Mouse (Mus musculus) intestine, postnatal 0 days (tissue): ENCODE data around the gene Mpo. TPM values are rescaled to one million over a fixed set of nuclear protein-coding genes. Genes with fewer than 3 reads are reported as not detected.

ENCODE experiments used
- ATAC-seq: fragments of 200-750 bp; cut with Nextera tagmentation; 2 replicates; pipeline ENCODE4 v1.8.0; 2017; ENCODE audit warnings: mild to moderate bottlenecking, moderate TSS enrichment, moderate library complexity
- H3K27ac ChIP-seq: fragments of 300-500 bp; sonication (generic); 2 replicates; pipeline ENCODE4 v1.5.1; 2014; ENCODE audit warnings: mild to moderate bottlenecking, low read depth, low read length, moderate library complexity
- H3K27me3 ChIP-seq: fragments of 300-500 bp; sonication (generic); replicated peaks from 2 replicates; pipeline ENCODE4 v1.6.1; 2014; ENCODE audit warnings: low read length, mixed read lengths; ENCODE audit not compliant: control insufficient read depth, insufficient read depth
- H3K36me3 ChIP-seq: fragments of 300-500 bp; sonication (generic); 2 replicates; pipeline ENCODE4 v1.6.1; 2014; ENCODE audit warnings: mild to moderate bottlenecking, moderate library complexity; ENCODE audit not compliant: control insufficient read depth, insufficient read depth
- H3K4me1 ChIP-seq: fragments of 300-500 bp; sonication (generic); replicated peaks from 2 replicates; pipeline ENCODE4 v1.6.1; 2014; ENCODE audit warnings: antibody characterized with exemption, low read length, mixed read lengths; ENCODE audit not compliant: control insufficient read depth, insufficient read depth
- H3K4me2 ChIP-seq: fragments of 300-500 bp; sonication (generic); replicated peaks from 2 replicates; pipeline ENCODE4 v1.6.1; 2014; ENCODE audit warnings: low read depth, mild to moderate bottlenecking, moderate library complexity
- H3K4me3 ChIP-seq: fragments of 300-500 bp; sonication (generic); 2 replicates; pipeline ENCODE4 v1.5.1; 2014; ENCODE audit warnings: low read depth, low read length
- H3K9ac ChIP-seq: fragments of 300-500 bp; sonication (generic); 2 replicates; pipeline ENCODE4 v1.6.1; 2014; ENCODE audit warnings: mild to moderate bottlenecking, low read depth, low read length
- H3K9me3 ChIP-seq: fragments of 300-500 bp; sonication (generic); 2 replicates; pipeline ENCODE4 v1.6.1; 2016; ENCODE audit warnings: mixed run types; ENCODE audit not compliant: control insufficient read depth
- CTCF ChIP-seq: sonication (generic); IDR thresholded peaks from 2 replicates; pipeline ENCODE4 v1.5.1; 2016; ENCODE audit warnings: low read depth, mild to moderate bottlenecking, control low read depth, antibody characterized with exemption, moderate library complexity
- WGBS: fragments of 180-500 bp; shearing (Covaris S2); extraction: QIAGEN DNeasy Blood & Tissue Kit; methylation state at CpG from one replicate; pipeline ENCODE4 v1.1.7; 2014; 5-methylcytosine and 5-hydroxymethylcytosine counted together
- polyA plus RNA-seq: library from polyadenylated mRNA; unstranded; fragments of >200 nt; fragmentation: Nextera tagmentation; extraction: Ambion mirVana; gene quantifications from 2 replicates; pipeline ENCODE4 v1.2.1, GENCODE M21; 2015

Gene Mpo
- polyA plus RNA-seq, 1 experiment from 2014 or later: 0.12 TPM

DNA sequence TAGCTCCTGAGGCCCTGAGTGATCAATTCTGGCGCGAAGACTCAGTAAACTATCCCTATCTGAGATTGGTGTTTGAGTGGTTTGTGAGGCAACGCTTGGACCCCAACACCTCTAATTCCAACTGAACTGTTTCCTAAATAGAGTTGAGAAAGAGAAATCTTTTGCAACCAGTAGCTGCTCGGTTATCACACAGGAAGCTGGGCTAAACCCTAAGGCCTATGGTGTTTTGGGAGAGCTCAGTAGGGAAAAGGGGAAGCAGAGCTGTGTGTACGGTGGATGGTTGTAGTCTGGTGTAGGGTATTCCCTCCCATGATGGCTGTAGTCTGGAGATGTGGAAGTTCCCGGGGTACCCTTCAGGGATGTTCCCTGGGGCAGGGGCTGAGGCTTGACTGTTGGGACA is 3.3 kb upstream of the Mpo start:
- no peak overlapping the region for H3K4me2 ChIP-seq
- H3K27me3 ChIP-seq: no peaks in the 10 kb centered on the region
- H3K9me3 ChIP-seq: no peaks in the 10 kb centered on the region
- no peak overlapping the region for H3K4me3 ChIP-seq
- H3K27ac ChIP-seq: no peak overlapping the region
- no peak for ATAC-seq
- no peak for TF ChIP-seq CTCF
- no peak overlapping the region for H3K9ac ChIP-seq
- H3K4me1 ChIP-seq: no peaks in the 10 kb centered on the region
- WGBS: 88% methylated on average over 6 of the region's 6 CpGs
- H3K36me3 ChIP-seq: no peaks in the 10 kb centered on the region

DNA sequence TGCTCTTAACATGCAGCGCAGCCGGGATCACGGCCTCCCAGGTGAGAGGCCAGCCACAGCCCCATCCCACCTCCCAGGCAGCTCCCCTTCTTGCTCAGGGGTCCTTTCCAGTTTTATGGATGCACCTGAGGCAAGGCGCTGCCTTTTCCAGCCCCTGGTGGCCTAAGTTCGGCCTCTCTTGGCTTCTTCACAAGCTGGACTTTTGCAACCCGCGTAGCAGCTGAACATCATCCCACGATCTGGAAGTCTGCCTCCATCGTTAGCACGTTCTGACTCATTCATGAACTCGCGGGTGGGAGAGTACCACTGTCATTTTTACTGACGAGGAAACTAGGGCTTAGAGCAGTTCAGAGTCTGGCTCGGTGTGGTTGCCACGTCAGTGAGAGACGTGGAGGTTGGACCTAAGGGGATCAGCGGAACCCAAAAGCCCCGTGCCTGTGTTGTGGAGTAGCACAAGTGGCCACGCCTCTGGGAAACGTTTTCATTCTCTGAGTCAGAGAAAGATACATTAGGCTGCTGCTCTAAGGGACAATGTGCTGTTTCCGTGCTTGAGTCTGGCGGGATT is 8.4 kb downstream of the Mpo start:
- no peak for ATAC-seq

DNA sequence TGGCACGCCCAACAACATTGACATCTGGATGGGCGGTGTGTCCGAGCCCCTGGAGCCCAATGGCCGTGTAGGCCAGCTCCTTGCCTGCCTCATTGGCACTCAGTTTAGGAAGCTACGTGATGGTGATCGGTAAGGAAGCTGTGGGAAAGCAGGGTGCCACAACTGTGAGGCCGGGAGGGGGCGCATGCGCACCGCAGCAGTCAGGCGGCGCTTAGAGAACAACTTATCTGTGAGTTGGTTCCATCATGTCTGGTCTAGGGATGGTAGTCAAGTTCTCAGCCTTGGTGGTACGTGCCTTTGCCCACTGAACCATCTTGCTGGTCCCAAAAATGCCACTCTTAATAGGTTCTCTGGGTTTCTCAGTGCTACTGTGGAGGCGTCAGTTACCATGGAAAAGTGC is 9.2 kb downstream of the Mpo start:
- Histone ChIP-seq H3K27ac (no peak overlapping the region), H3K4me3 (no peak overlapping the region), H3K9me3 (no peaks in the 10 kb centered on the region), H3K4me1 (no peaks in the 10 kb centered on the region), H3K9ac (no peak overlapping the region), H3K36me3 (no peaks in the 10 kb centered on the region), H3K27me3 (0 out of 2 replicates have a peak, but pooled peaks cover 2% of the 10 kb centered on the region), H3K4me2 (no peak overlapping the region)
- ATAC-seq: no peak
- 48% methylated on average over 14 of the region's 14 CpGs for WGBS
- peak; percentile 81 for TF ChIP-seq CTCF

More for the DNA sequence above, 8.4 kb downstream of the Mpo start:
- no peaks in the 10 kb centered on the region for H3K4me1 ChIP-seq
- no peak for TF ChIP-seq CTCF
- no peak overlapping the region for H3K27ac ChIP-seq
- H3K9ac ChIP-seq: no peak overlapping the region
- 0 out of 2 replicates have a peak, but pooled peaks cover 2% of the 10 kb centered on the region for H3K27me3 ChIP-seq
- 79% methylated on average over 22 of the region's 22 CpGs for WGBS
- H3K9me3 ChIP-seq: no peaks in the 10 kb centered on the region
- no peak overlapping the region for H3K4me3 ChIP-seq
- H3K4me2 ChIP-seq: no peak overlapping the region
- H3K36me3 ChIP-seq: no peaks in the 10 kb centered on the region

DNA sequence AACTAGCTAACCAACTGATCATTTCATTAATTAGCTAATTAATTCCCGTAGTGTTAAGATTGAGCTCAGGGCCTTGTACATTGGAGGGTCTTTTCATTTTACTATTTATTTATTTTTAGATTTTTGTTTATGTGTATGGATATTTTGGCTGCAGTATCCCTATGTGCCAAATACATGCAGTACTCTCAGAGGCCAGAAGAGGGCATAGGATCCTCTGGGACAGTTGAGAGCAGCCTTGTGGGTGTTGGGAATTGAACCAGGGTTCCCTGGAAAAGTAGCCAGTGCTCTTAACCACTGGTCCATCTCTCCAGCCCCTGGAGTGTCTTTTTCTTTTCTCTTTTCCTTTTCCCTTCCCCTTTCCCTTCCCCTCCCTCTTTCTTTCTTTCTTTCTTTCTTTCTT is 12.1 kb downstream of the Mpo start:
- no peaks in the 10 kb centered on the region for H3K36me3 ChIP-seq
- H3K4me3 ChIP-seq: no peak overlapping the region
- no peak for ATAC-seq
- H3K27me3 ChIP-seq: peaks cover 2% of the 10 kb centered on the region; the same call in 1 of the 2 replicates
- H3K4me2 ChIP-seq: no peak overlapping the region
- no peaks in the 10 kb centered on the region for H3K4me1 ChIP-seq
- no peaks in the 10 kb centered on the region for H3K9me3 ChIP-seq
- H3K27ac ChIP-seq: no peak overlapping the region
- WGBS: 69% methylated on average over 1 of the region's 1 CpGs
- peak; percentile 65 for TF ChIP-seq CTCF
- no peak overlapping the region for H3K9ac ChIP-seq

DNA sequence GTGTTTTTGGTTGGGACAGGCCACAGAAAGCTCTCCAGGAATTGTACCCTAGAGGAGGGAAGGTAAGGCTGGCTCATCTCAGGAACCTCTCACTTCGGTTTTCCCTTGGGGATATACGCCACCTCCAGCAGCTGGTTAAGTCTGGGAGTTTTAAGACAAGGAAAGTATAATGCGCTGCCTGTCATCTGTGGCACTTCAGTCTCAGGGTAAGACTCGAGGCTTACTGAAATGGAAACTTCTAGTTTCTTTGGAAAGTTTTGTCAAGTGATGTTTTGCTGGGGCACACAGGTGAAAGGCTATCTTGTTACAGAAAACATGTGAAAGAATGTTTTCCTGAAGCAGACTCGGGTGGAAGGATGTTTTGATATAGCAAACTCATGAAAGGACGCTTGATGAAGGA is 14.1 kb downstream of the Mpo start:
- no peak overlapping the region for H3K9ac ChIP-seq
- ATAC-seq: no peak
- 83% methylated on average over 6 of the region's 6 CpGs for WGBS
- no peak overlapping the region for H3K4me2 ChIP-seq
- no peak for TF ChIP-seq CTCF
- no peak overlapping the region for H3K4me3 ChIP-seq
- peaks cover under 1% of the 10 kb centered on the region; the same call in 1 of the 2 replicates for H3K27me3 ChIP-seq
- H3K27ac ChIP-seq: no peak overlapping the region
- no peaks in the 10 kb centered on the region for H3K36me3 ChIP-seq
- H3K9me3 ChIP-seq: no peaks in the 10 kb centered on the region
- H3K4me1 ChIP-seq: no peaks in the 10 kb centered on the region

DNA sequence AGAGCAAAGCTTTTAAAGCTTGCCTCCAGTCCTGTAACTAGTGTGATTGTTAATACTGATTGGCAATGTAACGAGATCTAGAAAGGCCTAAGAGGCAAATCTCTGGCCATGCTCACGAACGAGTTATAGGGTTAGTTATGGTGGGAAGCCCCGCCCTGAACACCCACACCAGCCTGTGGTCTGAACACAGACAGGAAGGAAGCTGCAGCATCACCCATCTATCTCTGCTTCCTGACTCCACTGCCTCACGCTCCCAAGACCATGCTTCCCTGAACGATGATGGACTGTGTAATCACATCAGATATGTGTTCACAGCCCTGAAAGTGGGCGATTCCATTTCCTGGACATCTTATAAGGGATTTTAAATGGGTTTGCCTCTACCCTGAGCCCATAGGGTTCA is 14.9 kb downstream of the Mpo start:
- 78% methylated on average over 7 of the region's 7 CpGs for WGBS
- H3K9me3 ChIP-seq: no peaks in the 10 kb centered on the region
- H3K4me1 ChIP-seq: no peaks in the 10 kb centered on the region
- no peak overlapping the region for H3K9ac ChIP-seq
- H3K27me3 ChIP-seq: no peaks in the 10 kb centered on the region; the same call in 1 of the 2 replicates
- no peak for ATAC-seq
- H3K27ac ChIP-seq: no peak overlapping the region
- H3K4me2 ChIP-seq: no peak overlapping the region
- no peaks in the 10 kb centered on the region for H3K36me3 ChIP-seq
- no peak for TF ChIP-seq CTCF
- H3K4me3 ChIP-seq: no peak overlapping the region
